Mouse (Mus musculus): ENCODE measurements around the gene Edn2. TPM values are rescaled to one million over a fixed set of nuclear protein-coding genes. Genes with fewer than 3 reads are reported as not detected.
A peak's percentile ranks its signal among the peaks of the same experiment; 100 is the strongest.

Gene Edn2
- polyA plus RNA-seq, 2 experiments = 0.06 TPM

GRCm38 (mm10) chr4:120145931-120146330, 15.1 kb upstream of the Edn2 start:
- WGBS (ENCODE audit: insufficient replicate concordance) = 54% methylated on average over 8 of the region's 8 CpGs
- TF ChIP-seq CTCF (IDR thresholded peaks at IDR 0.05; ENCODE audit: low read depth) (no peak), EP300 (IDR thresholded peaks at IDR 0.05; ENCODE audit: low read depth) (no peak)
- no peak for ATAC-seq (ENCODE audit: insufficient read depth)
- no peak overlapping the region for H3K9ac ChIP-seq (replicated peaks)
- H3K4me3 ChIP-seq (ENCODE audit: insufficient read depth in 1 of 2, low read depth in 2 of 2, low read length in 2 of 2) = no peak overlapping the region
- H3K9me3 ChIP-seq (ENCODE audit: control insufficient read depth, low read length) = no peaks in the 10 kb centered on the region
- no peaks in the 10 kb centered on the region; the same call in none of the 2 replicates for H3K27me3 ChIP-seq (ENCODE audit: control insufficient read depth, insufficient read depth, low read length)
- no peaks in the 10 kb centered on the region for H3K36me3 ChIP-seq (replicated peaks; ENCODE audit: control insufficient read depth, insufficient read depth, low read depth)
- no peak overlapping the region for H3K27ac ChIP-seq
- no peaks in the 10 kb centered on the region for H3K4me1 ChIP-seq (replicated peaks; ENCODE audit: control insufficient read depth in 2 of 2, insufficient read depth in 2 of 2, low read length in 1 of 2)
- no peak overlapping the region for H3K4me2 ChIP-seq (ENCODE audit: low read depth)
- no peak for DNase-seq (ENCODE audit: low read depth in 3 of 3, low spot score in 3 of 3)

DNA sequence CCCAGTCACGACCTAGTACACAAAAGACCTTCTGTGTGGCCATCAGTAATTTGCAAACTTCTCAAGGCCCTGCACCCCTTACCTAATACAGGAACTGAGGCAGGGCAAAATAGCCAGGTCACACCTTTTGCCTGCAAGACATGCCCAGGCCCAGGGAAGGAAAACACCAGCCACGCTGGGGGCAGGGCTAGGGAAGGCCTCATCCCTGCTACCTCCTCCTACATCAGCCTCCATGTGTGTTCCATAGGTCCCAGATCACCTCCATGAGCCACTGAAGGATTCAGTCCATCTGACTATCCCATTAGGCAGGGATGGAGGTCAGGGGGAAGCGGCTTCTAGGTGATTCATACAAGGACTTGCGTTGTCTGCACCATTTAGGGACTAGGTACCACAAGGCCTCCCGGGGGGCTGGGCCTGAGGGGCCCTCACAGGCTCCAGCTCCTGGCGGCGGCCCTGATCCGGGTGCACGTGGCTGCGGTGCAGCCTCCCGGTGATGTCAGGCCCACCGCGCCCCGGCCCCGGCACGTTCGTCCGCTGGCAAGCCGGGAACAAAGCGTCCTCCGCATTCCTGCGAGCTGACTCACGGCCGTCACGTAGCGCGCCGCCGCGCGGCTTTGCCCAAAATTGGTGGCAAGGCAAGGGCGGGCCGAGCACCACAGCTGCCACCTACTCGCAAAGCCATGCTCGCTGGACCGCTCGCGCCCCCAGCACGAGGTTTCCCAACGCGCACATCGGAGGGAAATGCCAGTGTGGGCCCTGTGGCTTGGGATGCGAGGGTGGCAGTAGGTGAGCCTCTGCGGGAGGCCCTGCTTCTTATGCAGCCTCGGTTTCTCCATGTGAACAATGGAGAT, 12.5 kb upstream of the Edn2 start:
- Histone ChIP-seq H3K9me3 (ENCODE audit: control insufficient read depth, low read length) (no peaks in the 10 kb centered on the region), H3K27me3 (ENCODE audit: control insufficient read depth, insufficient read depth, low read length) (no peaks in the 10 kb centered on the region; the same call in none of the 2 replicates), H3K4me2 (ENCODE audit: low read depth) (no peak overlapping the region), H3K9ac (replicated peaks) (no peak overlapping the region), H3K27ac (no peak overlapping the region), H3K4me1 (replicated peaks; ENCODE audit: control insufficient read depth in 2 of 2, insufficient read depth in 2 of 2, low read length in 1 of 2) (no peaks in the 10 kb centered on the region), H3K36me3 (replicated peaks; ENCODE audit: control insufficient read depth, insufficient read depth, low read depth) (no peaks in the 10 kb centered on the region), H3K4me3 (ENCODE audit: insufficient read depth in 1 of 2, low read depth in 2 of 2, low read length in 2 of 2) (no peak overlapping the region)
- ATAC-seq (ENCODE audit: insufficient read depth) (no peak), DNase-seq (ENCODE audit: low read depth in 3 of 3, low spot score in 3 of 3) (no peak)
- WGBS (ENCODE audit: insufficient replicate concordance) = 5% methylated on average over 45 of the region's 45 CpGs
- TF ChIP-seq EP300 (IDR thresholded peaks at IDR 0.05; ENCODE audit: low read depth) (no peak), CTCF (IDR thresholded peaks at IDR 0.05; ENCODE audit: low read depth) (no peak)

DNA sequence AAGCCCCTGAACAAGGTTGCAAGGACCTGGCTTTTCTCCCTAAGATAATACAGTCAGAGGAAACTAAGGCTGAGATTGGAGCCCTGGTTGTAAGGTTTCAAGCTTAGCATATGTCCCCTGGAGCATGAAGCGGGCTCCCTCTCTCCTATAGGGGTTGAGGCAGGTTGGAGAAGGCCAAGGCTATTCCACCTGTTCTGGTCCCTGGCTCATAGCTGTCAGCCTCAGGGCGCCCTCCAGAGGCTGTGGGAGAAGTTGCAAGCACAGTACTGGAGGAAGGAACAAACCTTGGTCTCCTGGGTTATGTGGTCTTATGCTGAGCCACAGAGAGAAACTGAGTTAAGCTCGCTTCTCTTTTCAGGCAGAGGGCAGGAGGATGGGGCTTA, 11.9 kb upstream of the Edn2 start:
- H3K36me3 ChIP-seq (replicated peaks; ENCODE audit: control insufficient read depth, insufficient read depth, low read depth) = no peaks in the 10 kb centered on the region
- H3K4me1 ChIP-seq (replicated peaks; ENCODE audit: control insufficient read depth in 2 of 2, insufficient read depth in 2 of 2, low read length in 1 of 2) = no peaks in the 10 kb centered on the region
- H3K9ac ChIP-seq (replicated peaks) = no peak overlapping the region
- H3K4me3 ChIP-seq (ENCODE audit: insufficient read depth in 1 of 2, low read depth in 2 of 2, low read length in 2 of 2) = no peak overlapping the region
- DNase-seq (ENCODE audit: low read depth in 3 of 3, low spot score in 3 of 3) (no peak), ATAC-seq (ENCODE audit: insufficient read depth) (no peak)
- H3K9me3 ChIP-seq (ENCODE audit: control insufficient read depth, low read length) = no peaks in the 10 kb centered on the region
- no peak for TF ChIP-seq EP300 (IDR thresholded peaks at IDR 0.05; ENCODE audit: low read depth)
- peak; percentile 59 for TF ChIP-seq CTCF (IDR thresholded peaks at IDR 0.05; ENCODE audit: low read depth)
- no peaks in the 10 kb centered on the region; the same call in none of the 2 replicates for H3K27me3 ChIP-seq (ENCODE audit: control insufficient read depth, insufficient read depth, low read length)
- 24% methylated on average over 3 of the region's 3 CpGs for WGBS (ENCODE audit: insufficient replicate concordance)
- no peak overlapping the region for H3K4me2 ChIP-seq (ENCODE audit: low read depth)
- no peak overlapping the region for H3K27ac ChIP-seq

DNA sequence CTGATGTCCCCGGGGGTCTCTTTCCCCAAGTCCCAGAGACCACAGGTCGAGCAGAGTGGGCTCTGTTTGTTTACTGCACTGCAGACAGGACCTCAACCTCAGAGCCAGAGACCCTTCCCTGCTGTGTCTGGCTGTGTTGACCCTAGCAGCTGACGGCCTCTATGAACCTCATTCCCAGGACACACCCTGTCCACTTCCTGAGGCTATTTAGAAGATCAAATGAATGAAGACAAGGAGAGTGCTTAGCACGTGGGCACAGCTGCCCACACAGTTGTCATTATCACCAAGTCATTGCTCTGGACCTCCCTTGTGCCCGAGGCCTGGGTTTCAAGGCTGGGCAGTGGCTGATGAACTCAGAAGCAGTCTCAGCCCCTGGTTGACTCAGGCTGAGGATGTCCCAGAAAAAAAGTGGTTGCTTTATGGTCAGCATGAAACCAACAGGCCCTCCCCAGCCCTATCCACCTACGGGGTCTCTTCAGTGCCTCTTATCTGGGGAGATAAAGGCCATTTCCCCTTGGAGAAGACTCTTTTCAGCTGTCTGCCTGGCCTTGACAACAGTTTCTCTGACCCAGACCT, 10.6 kb upstream of the Edn2 start:
- H3K4me1 ChIP-seq (replicated peaks; ENCODE audit: control insufficient read depth in 2 of 2, insufficient read depth in 2 of 2, low read length in 1 of 2) = no peaks in the 10 kb centered on the region
- no peak overlapping the region for H3K27ac ChIP-seq
- H3K4me2 ChIP-seq (ENCODE audit: low read depth) = no peak overlapping the region
- H3K9me3 ChIP-seq (ENCODE audit: control insufficient read depth, low read length) = no peaks in the 10 kb centered on the region
- no peak for ATAC-seq (ENCODE audit: insufficient read depth)
- WGBS (ENCODE audit: insufficient replicate concordance) = 26% methylated on average over 6 of the region's 6 CpGs
- no peak overlapping the region for H3K9ac ChIP-seq (replicated peaks)
- DNase-seq (ENCODE audit: low read depth in 3 of 3, low spot score in 3 of 3) = no peak
- TF ChIP-seq EP300 (IDR thresholded peaks at IDR 0.05; ENCODE audit: low read depth) (no peak), CTCF (IDR thresholded peaks at IDR 0.05; ENCODE audit: low read depth) (no peak)
- no peaks in the 10 kb centered on the region; the same call in none of the 2 replicates for H3K27me3 ChIP-seq (ENCODE audit: control insufficient read depth, insufficient read depth, low read length)
- H3K36me3 ChIP-seq (replicated peaks; ENCODE audit: control insufficient read depth, insufficient read depth, low read depth) = no peaks in the 10 kb centered on the region
- no peak overlapping the region for H3K4me3 ChIP-seq (ENCODE audit: insufficient read depth in 1 of 2, low read depth in 2 of 2, low read length in 2 of 2)

DNA sequence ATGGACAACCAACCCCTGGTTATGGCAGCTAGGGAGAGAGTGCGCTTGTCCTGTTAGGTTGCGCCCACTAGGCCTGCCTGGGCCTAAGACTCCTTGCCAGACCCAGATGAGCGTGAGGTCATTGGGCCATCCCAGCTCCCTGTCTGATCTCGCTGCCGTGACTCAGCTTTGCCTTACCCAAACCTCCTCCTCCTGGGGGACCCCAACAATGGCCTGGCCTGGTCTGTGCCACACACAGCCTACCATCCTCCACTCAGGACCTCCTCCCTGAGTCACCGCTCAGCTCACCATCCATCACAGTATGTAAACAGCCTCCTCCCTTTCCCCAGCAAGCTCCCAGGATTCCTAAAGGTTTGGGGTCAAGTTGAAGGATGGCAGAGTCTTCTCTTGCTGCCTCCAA, 9.1 kb upstream of the Edn2 start:
- WGBS (ENCODE audit: insufficient replicate concordance) = 68% methylated on average over 6 of the region's 6 CpGs
- H3K4me1 ChIP-seq (replicated peaks; ENCODE audit: control insufficient read depth in 2 of 2, insufficient read depth in 2 of 2, low read length in 1 of 2) = no peaks in the 10 kb centered on the region
- no peak overlapping the region for H3K9ac ChIP-seq (replicated peaks)
- no peaks in the 10 kb centered on the region; the same call in none of the 2 replicates for H3K27me3 ChIP-seq (ENCODE audit: control insufficient read depth, insufficient read depth, low read length)
- TF ChIP-seq CTCF (IDR thresholded peaks at IDR 0.05; ENCODE audit: low read depth) (no peak), EP300 (IDR thresholded peaks at IDR 0.05; ENCODE audit: low read depth) (no peak)
- ATAC-seq (ENCODE audit: insufficient read depth) (no peak), DNase-seq (ENCODE audit: low read depth in 3 of 3, low spot score in 3 of 3) (no peak)
- no peak overlapping the region for H3K4me3 ChIP-seq (ENCODE audit: insufficient read depth in 1 of 2, low read depth in 2 of 2, low read length in 2 of 2)
- no peak overlapping the region for H3K4me2 ChIP-seq (ENCODE audit: low read depth)
- H3K36me3 ChIP-seq (replicated peaks; ENCODE audit: control insufficient read depth, insufficient read depth, low read depth) = no peaks in the 10 kb centered on the region
- no peak overlapping the region for H3K27ac ChIP-seq
- no peaks in the 10 kb centered on the region for H3K9me3 ChIP-seq (ENCODE audit: control insufficient read depth, low read length)

Data from liver, embryonic 14.5 days (tissue).